Mouse (Mus musculus): ENCODE measurements around the gene Rab31.

- TF ChIP-seq CTCF (IDR thresholded peaks at IDR 0.05; ENCODE audit: control insufficient read depth, insufficient read depth, low read length): no peak
- no peak for TF ChIP-seq POLR2A (IDR thresholded peaks at IDR 0.05; ENCODE audit: borderline replicate concordance, control insufficient read depth, low read depth, low read length)
These were observed 91.6 kb downstream of the Rab31 start for GRCm38 (mm10) chr17:65680801-65681412.

Measured in bone marrow, adult 2 months (tissue).